Mouse (Mus musculus) liver, adult 2 months (tissue): ENCODE measurements around the gene Foxj1.

Experiments used
- CTCF ChIP-seq: fragments of 200-500 bp; IDR thresholded peaks from 2 replicates; pipeline ENCODE4 v1.5.1; 2011; ENCODE audit warnings: low read depth, low read length, control low read depth
- POLR2A ChIP-seq: fragments of 200-500 bp; IDR thresholded peaks from 2 replicates; pipeline ENCODE4 v1.6.1; 2011; ENCODE audit warnings: low read length, control low read depth; ENCODE audit not compliant: insufficient read depth; ENCODE audit errors: extremely low read depth

DNA sequence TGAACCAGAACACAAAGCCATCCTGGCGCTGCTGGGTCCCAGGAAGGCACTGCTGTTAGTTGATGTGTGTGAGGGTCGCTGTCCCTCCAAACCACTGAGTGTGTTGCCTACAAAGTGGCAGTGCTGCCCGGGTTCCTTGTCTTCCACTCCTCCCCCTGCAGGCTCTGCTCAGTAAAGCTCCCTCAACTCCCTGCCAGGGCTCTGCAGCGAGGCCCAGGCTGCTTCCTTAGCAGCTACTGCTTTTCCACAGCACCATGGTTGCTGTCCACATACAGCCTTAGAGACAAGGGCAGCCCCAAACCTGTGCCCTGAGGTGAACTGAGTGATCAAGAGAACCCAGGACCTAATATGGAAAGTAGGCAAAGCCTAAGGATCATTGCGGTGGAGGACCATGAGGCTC, 47.8 kb downstream of the Foxj1 start:
- TF ChIP-seq POLR2A: no peak
- TF ChIP-seq CTCF: no peak
